Mouse (Mus musculus) kidney, postnatal 0 days (tissue): ENCODE measurements at regions not wholly inside any gene's neighbourhood (a gene's known extent, or its start where the extent isn't known, plus 50 kb on each side); places are given as distances from the start of the nearest gene placed in this dataset.

Experiments used
- ATAC-seq: fragments of 200-750 bp; cut with Nextera tagmentation; replicated peaks from 2 replicates; pipeline ENCODE4 v1.8.0; 2017; ENCODE audit warnings: low read depth, moderate number of reproducible peaks, moderate TSS enrichment, moderate library complexity; ENCODE audit not compliant: low FRiP score
- DNase-seq: peaks from one replicate; pipeline ENCODE4 v3.0.0-alpha.2; 2016; ENCODE audit warnings: low spot score
- H3K27ac ChIP-seq: fragments of 300-500 bp; sonication (generic); 2 replicates; pipeline ENCODE4 v1.5.1; 2014; ENCODE audit warnings: mild to moderate bottlenecking
- H3K27me3 ChIP-seq: fragments of 300-500 bp; sonication (generic); 2 replicates; pipeline ENCODE4 v1.6.1; 2014; ENCODE audit warnings: low read length, mixed read lengths; ENCODE audit not compliant: insufficient read depth
- H3K36me3 ChIP-seq: fragments of 300-500 bp; sonication (generic); 2 replicates; pipeline ENCODE4 v1.6.1; 2014; ENCODE audit warnings: low read length, mixed read lengths; ENCODE audit not compliant: insufficient read depth
- H3K4me1 ChIP-seq: fragments of 300-500 bp; sonication (generic); replicated peaks from 2 replicates; pipeline ENCODE4 v1.6.1; 2014; ENCODE audit warnings: antibody characterized with exemption, low read length, mixed read lengths; ENCODE audit not compliant: insufficient read depth
- H3K4me2 ChIP-seq: fragments of 300-500 bp; sonication (generic); 2 replicates; pipeline ENCODE4 v1.6.1; 2014; ENCODE audit warnings: mild to moderate bottlenecking, low read length, moderate library complexity, mixed read lengths
- H3K4me3 ChIP-seq: fragments of 300-500 bp; sonication (generic); replicated peaks from 2 replicates; pipeline ENCODE4 v1.5.1; 2014; ENCODE audit warnings: low read depth, low read length
- H3K9ac ChIP-seq: fragments of 300-500 bp; sonication (generic); 2 replicates; pipeline ENCODE4 v1.6.1; 2014; ENCODE audit warnings: low read depth, low read length
- H3K9me3 ChIP-seq: fragments of 300-500 bp; sonication (generic); replicated peaks from 2 replicates; pipeline ENCODE4 v1.6.1; 2016; ENCODE audit warnings: low read length, inconsistent platforms, mixed read lengths
- CTCF ChIP-seq: IDR thresholded peaks from 2 replicates; pipeline ENCODE4 v1.5.1; 2016; ENCODE audit warnings: antibody characterized with exemption, low read depth, mild to moderate bottlenecking, moderate library complexity
- WGBS: fragments of 180-500 bp; shearing (Covaris S2); extraction: QIAGEN DNeasy Blood & Tissue Kit; methylation state at CpG from one replicate; pipeline ENCODE4 v1.1.7; 2014; 5-methylcytosine and 5-hydroxymethylcytosine counted together

DNA sequence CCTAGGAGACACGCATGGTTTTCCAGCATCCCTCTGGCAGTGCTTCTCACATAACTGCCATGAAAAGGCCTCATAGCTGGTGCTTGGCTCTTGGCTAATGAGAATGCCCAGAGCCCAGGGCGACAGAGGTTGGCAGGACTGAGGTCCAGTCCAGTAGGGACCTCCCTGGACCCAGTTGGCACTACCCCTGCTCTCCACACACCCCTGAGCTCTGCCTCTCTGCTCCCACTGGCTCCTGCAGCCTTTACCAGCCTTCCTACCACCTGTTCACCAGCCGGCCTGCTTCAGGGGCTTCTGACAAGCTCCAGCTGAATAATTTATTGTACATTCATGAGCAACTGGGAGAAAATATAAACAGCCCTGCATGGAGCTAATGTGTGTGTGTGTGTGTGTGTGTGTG lies 82.0 kb upstream of the Ppp1r26 start:
- WGBS: 38% methylated on average over 3 of the region's 3 CpGs
- H3K27ac ChIP-seq: no peak overlapping the region
- DNase-seq (no peak), ATAC-seq (no peak)
- no peaks in the 10 kb centered on the region for H3K27me3 ChIP-seq
- no peak overlapping the region for H3K4me2 ChIP-seq
- H3K4me1 ChIP-seq: peaks cover 4% of the 10 kb centered on the region
- H3K36me3 ChIP-seq: no peaks in the 10 kb centered on the region
- no peaks in the 10 kb centered on the region for H3K9me3 ChIP-seq
- H3K4me3 ChIP-seq: no peak overlapping the region
- H3K9ac ChIP-seq: no peak overlapping the region
- no peak for TF ChIP-seq CTCF

DNA sequence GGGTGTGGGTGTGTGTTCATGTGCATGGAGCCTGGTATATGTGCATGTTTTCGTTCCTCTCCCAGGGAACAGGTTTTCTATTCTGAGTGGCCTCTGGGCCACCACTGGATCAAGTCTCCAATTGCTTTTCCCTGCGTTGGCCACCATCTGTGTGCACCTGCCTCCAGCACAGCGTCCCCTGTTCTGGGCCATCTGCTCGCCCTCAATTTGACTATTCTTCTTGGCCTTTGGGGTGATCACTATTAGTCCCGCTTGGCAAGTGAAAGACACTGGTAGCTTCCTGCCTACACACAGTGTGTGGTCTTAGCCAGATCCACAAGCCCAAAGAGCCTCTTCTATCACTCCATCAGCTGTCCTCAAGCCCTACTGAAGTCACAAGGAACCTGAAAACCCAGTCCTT lies 80.8 kb upstream of the Ppp1r26 start:
- no peak for ATAC-seq
- Histone ChIP-seq H3K4me3 (no peak overlapping the region), H3K9me3 (no peaks in the 10 kb centered on the region), H3K4me1 (peaks cover 13% of the 10 kb centered on the region), H3K9ac (no peak overlapping the region), H3K27ac (no peak overlapping the region), H3K4me2 (no peak overlapping the region), H3K36me3 (no peaks in the 10 kb centered on the region), H3K27me3 (no peaks in the 10 kb centered on the region)
- WGBS: 87% methylated on average over 5 of the region's 5 CpGs
- TF ChIP-seq CTCF: no peak
- DNase-seq: no peak

DNA sequence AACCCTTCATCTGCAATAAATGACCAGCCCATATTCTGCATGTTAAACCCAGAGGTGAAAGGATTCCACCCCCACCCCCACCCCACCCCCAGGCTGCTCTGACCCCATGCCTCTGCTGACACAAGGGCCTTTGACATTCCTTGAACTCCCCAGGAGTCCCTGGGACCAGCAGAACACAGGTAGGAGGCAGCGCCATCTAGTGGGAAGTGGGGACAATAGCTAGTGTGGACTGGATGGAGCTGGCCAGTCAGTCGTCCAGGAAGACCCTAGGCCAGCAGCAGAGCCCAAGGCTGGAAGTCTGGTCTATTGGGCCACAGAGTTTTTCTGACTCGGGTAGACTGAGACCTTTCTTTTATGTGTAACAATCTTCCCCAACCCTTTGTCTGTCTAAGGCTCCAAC lies 71.8 kb upstream of the Ppp1r26 start:
- Histone ChIP-seq H3K9me3 (no peaks in the 10 kb centered on the region), H3K4me2 (no peak overlapping the region), H3K4me3 (no peak overlapping the region), H3K36me3 (no peaks in the 10 kb centered on the region), H3K9ac (no peak overlapping the region), H3K27me3 (no peaks in the 10 kb centered on the region), H3K27ac (no peak overlapping the region), H3K4me1 (peaks cover 15% of the 10 kb centered on the region)
- DNase-seq (peak; percentile 81), ATAC-seq (no peak)
- peak; percentile 79 for TF ChIP-seq CTCF
- 11% methylated on average over 3 of the region's 3 CpGs for WGBS

DNA sequence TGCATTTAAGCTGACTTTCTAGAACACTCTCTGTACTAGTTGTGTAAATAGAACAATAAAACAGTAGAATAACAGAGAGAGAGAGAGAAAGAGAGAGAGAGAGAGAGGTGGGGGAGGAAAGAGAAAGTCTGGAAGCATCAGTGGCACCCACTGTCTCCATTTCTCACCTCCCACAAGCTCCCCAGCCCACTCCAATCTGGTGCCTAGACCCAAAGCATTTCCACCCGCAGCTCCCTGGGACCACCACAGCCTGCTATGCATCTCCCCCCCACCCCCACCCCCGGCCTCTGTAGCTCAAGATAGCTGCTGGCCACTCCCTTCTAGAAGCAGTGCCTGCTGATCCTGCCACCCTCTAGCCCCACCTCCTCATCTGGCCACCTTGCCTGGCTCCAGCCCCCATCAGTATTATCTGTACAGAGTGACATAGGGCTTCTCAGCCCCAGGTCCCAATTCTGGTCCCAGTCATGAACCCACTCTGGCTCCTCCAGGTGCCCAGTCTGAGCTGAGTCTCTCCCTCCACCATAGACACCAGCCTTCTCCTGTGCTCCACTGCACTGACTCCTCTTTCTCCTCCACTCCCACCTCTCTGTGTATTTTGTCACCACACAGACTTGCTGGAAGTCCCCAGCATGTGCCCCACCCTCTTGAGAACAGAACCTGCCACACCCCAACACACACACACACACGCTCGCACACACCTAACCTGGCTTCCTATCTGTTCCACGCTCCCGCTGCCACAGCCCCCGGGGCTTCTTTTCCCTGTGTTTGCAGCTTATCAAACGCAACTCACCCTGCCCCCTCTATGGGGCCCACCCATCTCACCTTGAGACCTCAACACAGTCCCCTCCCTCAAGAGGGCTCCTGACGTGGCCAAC lies 68.4 kb upstream of the Ppp1r26 start:
- Histone ChIP-seq H3K4me2 (no peak overlapping the region), H3K27ac (no peak overlapping the region), H3K4me1 (peaks cover 6% of the 10 kb centered on the region), H3K9me3 (no peaks in the 10 kb centered on the region), H3K27me3 (no peaks in the 10 kb centered on the region), H3K4me3 (no peak overlapping the region), H3K9ac (no peak overlapping the region), H3K36me3 (no peaks in the 10 kb centered on the region)
- 61% methylated on average over 9 of the region's 9 CpGs for WGBS
- ATAC-seq (no peak), DNase-seq (no peak)
- no peak for TF ChIP-seq CTCF

DNA sequence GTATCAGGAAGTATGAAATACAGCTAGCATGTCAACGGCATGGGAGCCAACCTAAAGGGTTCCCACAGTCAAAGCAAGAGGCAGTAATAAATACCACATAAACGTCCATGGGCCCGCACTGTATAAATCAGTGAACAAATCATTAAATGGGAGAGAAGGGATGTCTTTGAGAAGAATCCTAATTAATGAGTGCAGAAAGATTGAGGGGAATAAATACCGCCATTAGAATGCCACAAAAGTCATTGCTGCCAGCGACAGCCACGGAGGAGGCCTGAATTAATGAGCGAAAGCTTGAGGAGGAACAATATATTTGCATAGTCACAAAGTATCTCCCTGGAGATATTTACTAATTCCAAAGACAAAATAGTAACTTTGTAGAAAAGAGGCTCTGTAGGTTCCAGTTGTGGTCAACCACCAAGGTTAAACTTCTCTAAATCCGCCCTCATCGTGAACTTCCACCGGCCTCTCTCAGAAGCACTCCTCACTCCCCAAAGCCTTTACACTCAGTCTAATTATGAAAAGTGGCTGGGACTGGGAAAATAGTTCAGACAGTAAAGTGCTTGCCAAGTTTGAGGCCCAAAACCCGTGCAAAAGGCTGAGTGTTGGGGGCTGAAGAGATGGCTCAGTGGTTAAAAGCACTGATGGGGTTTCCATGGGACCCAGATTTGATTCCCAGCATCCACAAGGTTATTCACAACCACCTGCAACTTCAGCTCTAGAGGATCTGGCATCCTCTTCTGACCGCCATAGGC lies 64.4 kb upstream of the Ppp1r26 start:
- DNase-seq: no peak
- no peak for ATAC-seq
- TF ChIP-seq CTCF: no peak
- Histone ChIP-seq H3K36me3 (no peaks in the 10 kb centered on the region), H3K9ac (no peak overlapping the region), H3K4me2 (no peak overlapping the region), H3K27me3 (no peaks in the 10 kb centered on the region), H3K9me3 (no peaks in the 10 kb centered on the region), H3K4me1 (0 out of 2 replicates have a peak, but pooled peaks cover 3% of the 10 kb centered on the region), H3K27ac (no peak overlapping the region), H3K4me3 (no peak overlapping the region)
- WGBS: 81% methylated on average over 12 of the region's 12 CpGs

DNA sequence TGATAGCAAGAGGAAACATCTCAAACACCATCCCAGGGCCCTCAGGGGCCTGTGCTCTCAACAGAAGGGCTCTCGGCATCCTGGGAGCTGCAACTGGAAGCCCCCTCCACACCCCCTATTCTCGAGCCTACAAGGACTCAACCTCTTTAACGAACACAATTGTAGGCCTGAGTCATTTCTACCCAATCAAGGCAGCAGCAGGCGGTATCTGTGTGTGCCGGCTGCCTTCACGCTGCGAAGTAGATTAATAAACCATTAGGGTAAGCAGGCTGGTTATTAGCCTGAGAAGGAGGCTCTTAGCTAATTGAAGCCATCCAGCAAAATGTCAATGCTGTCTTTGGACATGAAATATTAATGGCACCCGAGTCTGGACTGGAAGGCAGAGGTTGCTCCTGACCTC lies 61.7 kb upstream of the Ppp1r26 start:
- Histone ChIP-seq H3K4me1 (0 out of 2 replicates have a peak, but pooled peaks cover 5% of the 10 kb centered on the region), H3K36me3 (no peaks in the 10 kb centered on the region), H3K4me2 (no peak overlapping the region), H3K4me3 (no peak overlapping the region), H3K27ac (no peak overlapping the region), H3K9me3 (no peaks in the 10 kb centered on the region), H3K9ac (no peak overlapping the region), H3K27me3 (no peaks in the 10 kb centered on the region)
- TF ChIP-seq CTCF: no peak
- no peak for ATAC-seq
- WGBS: 83% methylated on average over 8 of the region's 8 CpGs
- no peak for DNase-seq
